Mouse (Mus musculus) liver, embryonic 11.5 days (tissue): Measurements from ENCODE around the gene Atp6v0b. TPM values are rescaled to one million over a fixed set of nuclear protein-coding genes. Genes with fewer than 3 reads are reported as not detected.

ENCODE experiments used
- ATAC-seq: fragments of 200-750 bp; cut with Nextera tagmentation; replicated peaks from 2 replicates; pipeline ENCODE4 v1.8.0; 2017; ENCODE audit warnings: moderate number of reproducible peaks, mild to moderate bottlenecking, moderate TSS enrichment, moderate library complexity; ENCODE audit not compliant: low FRiP score
- DNase-seq: peaks from one replicate; pipeline ENCODE4 v3.0.0-alpha.2; 2017; ENCODE audit warnings: low spot score
- H3K27ac ChIP-seq: fragments of 300-500 bp; sonication (generic); 2 replicates; pipeline ENCODE4 v1.5.1; 2014; ENCODE audit warnings: mild to moderate bottlenecking, low read depth, low read length, control low read depth
- H3K27me3 ChIP-seq: fragments of 300-500 bp; sonication (generic); replicated peaks from 2 replicates; pipeline ENCODE4 v1.6.1; 2014; ENCODE audit warnings: low read length, mixed read lengths; ENCODE audit not compliant: control insufficient read depth, insufficient read depth
- H3K36me3 ChIP-seq: fragments of 300-500 bp; sonication (generic); 2 replicates; pipeline ENCODE4 v1.6.1; 2014; ENCODE audit warnings: mild to moderate bottlenecking, low read length, moderate library complexity, mixed read lengths; ENCODE audit not compliant: control insufficient read depth, insufficient read depth
- H3K4me1 ChIP-seq: fragments of 300-500 bp; sonication (generic); replicated peaks from 2 replicates; pipeline ENCODE4 v1.6.1; 2014; ENCODE audit warnings: low read length, mixed read lengths; ENCODE audit not compliant: control insufficient read depth, insufficient read depth
- H3K4me2 ChIP-seq: fragments of 300-500 bp; sonication (generic); 2 replicates; pipeline ENCODE4 v1.6.1; 2014; ENCODE audit warnings: mild to moderate bottlenecking, control low read depth, moderate library complexity
- H3K4me3 ChIP-seq: fragments of 300-500 bp; sonication (generic); 2 replicates; pipeline ENCODE4 v1.5.1; 2014; ENCODE audit warnings: low read depth, low read length, control low read depth
- H3K9ac ChIP-seq: fragments of 300-500 bp; sonication (generic); 2 replicates; pipeline ENCODE4 v1.6.1; 2014; ENCODE audit warnings: low read depth, low read length, control low read depth
- H3K9me3 ChIP-seq: fragments of 300-500 bp; sonication (generic); 2 replicates; pipeline ENCODE4 v1.6.1; 2016; ENCODE audit warnings: low read length, inconsistent platforms, mixed read lengths; ENCODE audit not compliant: control insufficient read depth
- WGBS: fragments of 180-500 bp; shearing (Covaris S2); extraction: QIAGEN DNeasy Blood & Tissue Kit; methylation state at CpG from one replicate; pipeline ENCODE4 v1.1.7; 2014; 5-methylcytosine and 5-hydroxymethylcytosine counted together
- polyA plus RNA-seq: library from polyadenylated mRNA; unstranded; fragments of >200 nt; fragmentation: Nextera tagmentation; extraction: Ambion mirVana; gene quantifications from 2 replicates; pipeline ENCODE4 v1.2.1, GENCODE M21; 2014

The Atp6v0b gene
- polyA plus RNA-seq, 1 experiment from 2014 or later = 229 TPM

GRCm38 (mm10) chr4:117862823-117863222 lies 24.3 kb downstream of the Atp6v0b start:
- 51% methylated on average over 4 of the region's 4 CpGs for WGBS
- Histone ChIP-seq H3K27me3 (peaks cover 3% of the 10 kb centered on the region), H3K27ac (no peak overlapping the region), H3K4me1 (peaks cover 7% of the 10 kb centered on the region; the same call in 1 of the 2 replicates), H3K4me2 (no peak overlapping the region), H3K36me3 (peaks cover 8% of the 10 kb centered on the region; the same call in 1 of the 2 replicates), H3K9ac (no peak overlapping the region), H3K9me3 (no peaks in the 10 kb centered on the region), H3K4me3 (no peak overlapping the region)
- ATAC-seq (no peak), DNase-seq (no peak)

DNA sequence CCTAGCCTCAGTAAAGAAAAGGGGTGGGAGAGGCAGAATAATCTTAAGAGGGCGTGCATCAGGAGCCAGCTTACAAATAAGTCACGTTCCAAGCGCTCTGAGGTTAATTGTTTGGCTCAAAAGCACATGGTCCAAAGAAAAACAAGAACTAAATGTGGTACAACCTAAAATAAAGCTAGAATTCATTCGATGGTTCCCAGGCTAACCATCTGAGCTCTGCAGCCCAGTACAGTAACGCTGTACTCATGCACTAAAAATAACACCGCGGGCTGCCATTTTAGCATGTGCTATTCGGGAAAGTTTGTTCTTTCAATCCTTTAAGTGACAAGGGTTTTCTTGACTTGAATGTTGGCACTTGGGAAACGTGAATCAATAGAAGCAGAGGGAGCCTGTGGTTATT lies 26.6 kb downstream of the Atp6v0b start:
- Histone ChIP-seq H3K27ac (no peak overlapping the region), H3K9ac (no peak overlapping the region), H3K36me3 (peaks cover 10% of the 10 kb centered on the region; the same call in 1 of the 2 replicates), H3K4me3 (no peak overlapping the region), H3K4me1 (no peaks in the 10 kb centered on the region), H3K9me3 (no peaks in the 10 kb centered on the region), H3K27me3 (no peaks in the 10 kb centered on the region; the same call in none of the 2 replicates), H3K4me2 (no peak overlapping the region)
- ATAC-seq (no peak), DNase-seq (no peak)
- WGBS = 89% methylated on average over 9 of the region's 9 CpGs

- no peak overlapping the region for H3K9ac ChIP-seq
- no peak overlapping the region for H3K27ac ChIP-seq
Observed at GRCm38 (mm10) chr4:117858794-117859193, 28.3 kb downstream of the Atp6v0b start.

DNA sequence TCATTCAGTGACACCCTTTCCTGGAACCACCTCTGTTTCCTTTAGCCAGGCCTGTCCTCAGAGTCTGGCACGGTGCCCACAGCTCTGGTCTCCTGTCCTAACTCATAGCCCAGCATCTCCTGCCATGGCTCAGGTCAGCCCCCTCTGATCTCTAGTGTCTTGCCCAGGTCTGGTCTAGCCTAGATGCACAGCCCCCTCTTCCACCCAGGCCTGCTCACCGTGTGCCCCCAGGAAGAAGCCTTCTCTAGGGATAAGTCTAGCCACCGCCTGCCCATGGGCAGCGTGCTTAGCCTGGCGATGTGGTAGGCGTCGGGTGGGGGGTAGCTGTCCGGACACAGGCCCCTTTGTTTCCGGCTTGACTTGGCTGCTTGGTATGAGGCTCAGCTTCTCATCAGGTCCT lies 32.0 kb downstream of the Atp6v0b start:
- Histone ChIP-seq H3K4me3 (no peak overlapping the region), H3K9me3 (no peaks in the 10 kb centered on the region), H3K27me3 (no peaks in the 10 kb centered on the region; the same call in 1 of the 2 replicates), H3K27ac (no peak overlapping the region), H3K9ac (no peak overlapping the region), H3K36me3 (peaks cover 5% of the 10 kb centered on the region; the same call in 1 of the 2 replicates), H3K4me1 (no peaks in the 10 kb centered on the region), H3K4me2 (no peak overlapping the region)
- DNase-seq = no peak
- 90% methylated on average over 9 of the region's 9 CpGs for WGBS
- no peak for ATAC-seq

More at GRCm38 (mm10) chr4:117858794-117859193, 28.3 kb downstream of the Atp6v0b start:
- Histone ChIP-seq H3K4me1 (no peaks in the 10 kb centered on the region), H3K4me3 (no peak overlapping the region), H3K27me3 (no peaks in the 10 kb centered on the region; the same call in none of the 2 replicates), H3K36me3 (peaks cover 7% of the 10 kb centered on the region; the same call in 1 of the 2 replicates), H3K4me2 (no peak overlapping the region), H3K9me3 (no peaks in the 10 kb centered on the region)
- WGBS = 87% methylated on average over 3 of the region's 3 CpGs
- ATAC-seq (peak; percentile 40), DNase-seq (no peak)

- H3K36me3 ChIP-seq = peaks cover 4% of the 10 kb centered on the region; the same call in 1 of the 2 replicates
- ATAC-seq (no peak), DNase-seq (no peak)
- WGBS = 88% methylated on average over 10 of the region's 10 CpGs
- H3K4me2 ChIP-seq = no peak overlapping the region
- no peaks in the 10 kb centered on the region; the same call in 1 of the 2 replicates for H3K27me3 ChIP-seq
- 0 out of 2 replicates have a peak, but pooled peaks cover 3% of the 10 kb centered on the region for H3K4me1 ChIP-seq
- no peak overlapping the region for H3K27ac ChIP-seq
- no peaks in the 10 kb centered on the region for H3K9me3 ChIP-seq
- H3K9ac ChIP-seq = no peak overlapping the region
- H3K4me3 ChIP-seq = no peak overlapping the region
Observed at GRCm38 (mm10) chr4:117852152-117852868, 34.8 kb downstream of the Atp6v0b start.

DNA sequence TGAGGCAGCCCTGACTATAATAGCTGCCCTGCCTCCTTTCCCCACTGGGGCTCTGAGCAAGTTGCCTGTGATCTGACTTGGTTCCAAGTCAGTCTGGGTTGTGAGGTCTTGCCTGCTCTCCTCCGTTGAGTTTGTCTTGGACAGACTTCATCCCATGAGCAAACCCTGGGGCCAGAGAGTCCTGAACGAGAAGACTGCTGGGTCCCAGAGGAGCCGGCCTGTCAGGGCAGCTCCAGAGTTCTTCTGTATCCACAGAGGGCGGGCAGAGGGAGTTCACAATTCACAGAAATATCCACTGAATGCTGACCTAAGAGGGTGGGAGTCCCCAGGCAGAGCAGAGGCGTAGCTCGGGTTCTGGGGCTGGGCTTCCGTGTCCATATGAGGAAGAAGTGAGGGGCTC lies 36.3 kb downstream of the Atp6v0b start:
- Histone ChIP-seq H3K4me2 (no peak overlapping the region), H3K36me3 (peaks cover 6% of the 10 kb centered on the region; the same call in 1 of the 2 replicates), H3K27me3 (no peaks in the 10 kb centered on the region), H3K27ac (no peak overlapping the region), H3K9ac (no peak overlapping the region), H3K4me3 (no peak overlapping the region), H3K4me1 (0 out of 2 replicates have a peak, but pooled peaks cover 4% of the 10 kb centered on the region), H3K9me3 (no peaks in the 10 kb centered on the region)
- ATAC-seq = no peak
- WGBS = 79% methylated on average over 7 of the region's 7 CpGs
- DNase-seq = no peak

DNA sequence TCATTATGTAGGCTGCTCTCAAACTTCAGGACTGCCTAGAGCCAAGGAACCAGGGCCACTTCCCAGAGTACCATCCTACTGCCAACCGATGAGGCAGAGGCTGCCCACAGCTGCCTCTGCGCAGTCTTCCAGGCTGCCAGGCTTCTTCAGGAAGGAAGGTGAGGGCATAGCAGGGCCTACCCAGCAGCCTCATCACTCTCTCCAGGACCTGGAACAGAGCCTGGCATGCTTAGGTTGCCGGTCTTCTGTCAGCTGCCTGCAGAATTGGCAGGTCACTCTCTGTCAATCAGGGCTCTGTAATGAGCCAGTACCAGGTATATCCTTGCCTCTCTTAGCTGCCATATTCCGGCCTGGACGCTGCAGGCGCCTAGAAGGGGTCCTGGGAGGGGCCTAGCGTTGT lies 37.0 kb downstream of the Atp6v0b start:
- DNase-seq = no peak
- no peak overlapping the region for H3K9ac ChIP-seq
- H3K4me3 ChIP-seq = no peak overlapping the region
- peaks cover 7% of the 10 kb centered on the region; the same call in 1 of the 2 replicates for H3K36me3 ChIP-seq
- 88% methylated on average over 7 of the region's 7 CpGs for WGBS
- H3K27me3 ChIP-seq = no peaks in the 10 kb centered on the region
- H3K27ac ChIP-seq = no peak overlapping the region
- H3K9me3 ChIP-seq = no peaks in the 10 kb centered on the region
- 0 out of 2 replicates have a peak, but pooled peaks cover 4% of the 10 kb centered on the region for H3K4me1 ChIP-seq
- H3K4me2 ChIP-seq = no peak overlapping the region
- no peak for ATAC-seq

DNA sequence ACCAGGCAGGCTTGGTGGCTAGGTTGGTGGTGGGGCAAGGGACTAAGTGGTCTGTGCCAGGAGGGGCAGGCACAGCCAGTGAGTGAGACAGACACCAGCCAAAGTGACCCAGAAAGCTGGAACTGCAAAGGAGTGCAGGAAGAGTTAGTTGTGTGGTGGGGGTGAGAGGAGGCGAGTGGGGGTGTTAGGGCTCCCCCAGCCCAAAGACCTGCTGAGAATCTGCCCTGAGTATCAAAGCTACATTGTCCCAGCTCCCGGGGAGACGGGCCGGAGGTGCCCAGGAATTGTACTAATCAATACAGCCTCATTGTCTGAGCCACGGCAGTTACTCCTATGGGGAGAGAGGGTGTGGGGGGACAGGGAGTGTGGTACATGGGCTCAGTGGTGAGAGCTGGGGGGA lies 37.6 kb downstream of the Atp6v0b start:
- no peak for ATAC-seq
- H3K4me1 ChIP-seq = 0 out of 2 replicates have a peak, but pooled peaks cover 4% of the 10 kb centered on the region
- WGBS = 71% methylated on average over 5 of the region's 5 CpGs

More for the DNA sequence above, 37.6 kb downstream of the Atp6v0b start:
- Histone ChIP-seq H3K9me3 (no peaks in the 10 kb centered on the region), H3K27ac (no peak overlapping the region), H3K4me3 (no peak overlapping the region), H3K27me3 (no peaks in the 10 kb centered on the region), H3K4me2 (no peak overlapping the region), H3K36me3 (peaks cover 7% of the 10 kb centered on the region; the same call in 1 of the 2 replicates), H3K9ac (no peak overlapping the region)
- DNase-seq = no peak
